Mouse (Mus musculus): ENCODE results near the gene Otulin.

The Otulin gene

GRCm38 (mm10) chr15:27613255-27613654 lies 17.2 kb downstream of the Otulin start:
- DNase-seq (ENCODE audit: low spot score in 2 of 2): no peak

- DNase-seq (ENCODE audit: low spot score in 2 of 2): peak in 1 of 2 experiments; percentile 63
These were observed 17.8 kb downstream of the Otulin start for GRCm38 (mm10) chr15:27612533-27613221.

GRCm38 (mm10) chr15:27609554-27609953 lies 20.9 kb downstream of the Otulin start:
- no peak for DNase-seq (ENCODE audit: low spot score in 2 of 2)

GRCm38 (mm10) chr15:27605252-27605651 lies 25.2 kb downstream of the Otulin start:
- no peak for DNase-seq (ENCODE audit: low spot score in 2 of 2)

GRCm38 (mm10) chr15:27604558-27604957 lies 25.9 kb downstream of the Otulin start:
- DNase-seq (ENCODE audit: low spot score in 2 of 2): no peak

GRCm38 (mm10) chr15:27600524-27600923 lies 30.0 kb downstream of the Otulin start:
- DNase-seq (ENCODE audit: low spot score in 2 of 2): no peak

- DNase-seq (ENCODE audit: low spot score in 2 of 2): no peak
These were observed 31.6 kb downstream of the Otulin start for GRCm38 (mm10) chr15:27598786-27599385.

- DNase-seq (ENCODE audit: low spot score in 2 of 2): no peak
These were observed 33.0 kb downstream of the Otulin start for GRCm38 (mm10) chr15:27597516-27597915.

GRCm38 (mm10) chr15:27596463-27597140 lies 33.9 kb downstream of the Otulin start:
- DNase-seq (ENCODE audit: low spot score in 2 of 2): no peak

GRCm38 (mm10) chr15:27595560-27595959 lies 34.9 kb downstream of the Otulin start:
- no peak for DNase-seq (ENCODE audit: low spot score in 2 of 2)

GRCm38 (mm10) chr15:27594973-27595372 lies 35.5 kb downstream of the Otulin start:
- DNase-seq (ENCODE audit: low spot score in 2 of 2): no peak

GRCm38 (mm10) chr15:27593717-27594116 lies 36.8 kb downstream of the Otulin start:
- DNase-seq (ENCODE audit: low spot score in 2 of 2): no peak

- no peak for DNase-seq (ENCODE audit: low spot score in 2 of 2)
These were observed 37.7 kb downstream of the Otulin start for GRCm38 (mm10) chr15:27592620-27593320.

- no peak for DNase-seq (ENCODE audit: low spot score in 2 of 2)
These were observed 39.7 kb downstream of the Otulin start for GRCm38 (mm10) chr15:27590812-27591211.

GRCm38 (mm10) chr15:27588087-27588826 lies 42.2 kb downstream of the Otulin start:
- no peak for DNase-seq (ENCODE audit: low spot score in 2 of 2)

- DNase-seq (ENCODE audit: low spot score in 2 of 2): no peak
These were observed 44.4 kb downstream of the Otulin start for GRCm38 (mm10) chr15:27586093-27586480.

- no peak for DNase-seq (ENCODE audit: low spot score in 2 of 2)
These were observed 44.9 kb downstream of the Otulin start for GRCm38 (mm10) chr15:27585466-27586092.

GRCm38 (mm10) chr15:27583620-27584019 lies 46.9 kb downstream of the Otulin start:
- no peak for DNase-seq (ENCODE audit: low spot score in 2 of 2)

- DNase-seq (ENCODE audit: low spot score in 2 of 2): peak in 1 of 2 experiments; percentile 56
These were observed 47.5 kb downstream of the Otulin start for GRCm38 (mm10) chr15:27583042-27583441.

- DNase-seq (ENCODE audit: low spot score in 2 of 2): no peak
These were observed 48.1 kb downstream of the Otulin start for GRCm38 (mm10) chr15:27582428-27582827.

- DNase-seq (ENCODE audit: low spot score in 2 of 2): no peak
These were observed 48.9 kb downstream of the Otulin start for GRCm38 (mm10) chr15:27581640-27582039.

Data from frontal cortex, postnatal 14 days (tissue).